Mouse (Mus musculus): ENCODE results near the gene Gm4214. TPM values are rescaled to one million over a fixed set of nuclear protein-coding genes. Genes with fewer than 3 reads are reported as not detected.
"Not testable (repeated sequence)": the region's sequence is repeated elsewhere in the genome, so short reads cannot be mapped to it uniquely, and the experiment has no call there.

Gene Gm4214
- total RNA-seq (2014; rRNA removed): not detected in 2 replicates
- polyA plus RNA-seq (2012; rRNA removed): not detected in 2 replicates

DNA sequence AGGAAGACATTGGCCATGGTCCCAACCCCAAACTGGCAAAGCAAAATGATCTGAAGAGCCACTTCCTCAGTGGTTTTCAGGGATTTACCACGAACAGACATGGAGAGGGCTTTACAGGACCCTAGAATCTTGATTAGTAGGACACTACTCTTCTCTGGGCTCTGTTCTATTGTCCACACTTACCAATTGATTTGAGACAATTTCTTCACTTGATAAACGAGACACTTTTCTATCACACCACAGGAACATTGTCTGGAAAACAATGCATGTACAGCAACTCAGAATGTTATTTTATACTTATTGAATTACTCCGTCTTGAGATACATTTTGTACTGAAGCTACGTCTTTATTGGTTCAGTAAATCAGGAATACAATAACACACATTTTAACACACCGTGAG is at the start of gene Gm4214:
Gm4214 (minus strand) TSS at position 101 of the 400 bp plus-strand sequence.
- not testable (repeated sequence) for H3K79me2 ChIP-seq (ENCODE audit: control insufficient read depth, insufficient read depth, low read length); H3K4me1 ChIP-seq (ENCODE audit: control insufficient read depth, insufficient read depth, low read length); H3K27me3 ChIP-seq (ENCODE audit: control insufficient read depth, insufficient read depth, low read length); H3K9ac ChIP-seq (ENCODE audit: low read depth, low read length); H3K36me3 ChIP-seq (ENCODE audit: control insufficient read depth, insufficient read depth, low read length); H3K27ac ChIP-seq (replicated peaks; ENCODE audit: insufficient read depth, low read depth, low read length); H3K4me3 ChIP-seq (ENCODE audit: insufficient read depth, low read depth, low read length); DNase-seq (ENCODE audit: extremely low read depth, low read depth, low spot score)
- no CpG with 5 or more reads among the region's 5 CpGs for WGBS

DNA sequence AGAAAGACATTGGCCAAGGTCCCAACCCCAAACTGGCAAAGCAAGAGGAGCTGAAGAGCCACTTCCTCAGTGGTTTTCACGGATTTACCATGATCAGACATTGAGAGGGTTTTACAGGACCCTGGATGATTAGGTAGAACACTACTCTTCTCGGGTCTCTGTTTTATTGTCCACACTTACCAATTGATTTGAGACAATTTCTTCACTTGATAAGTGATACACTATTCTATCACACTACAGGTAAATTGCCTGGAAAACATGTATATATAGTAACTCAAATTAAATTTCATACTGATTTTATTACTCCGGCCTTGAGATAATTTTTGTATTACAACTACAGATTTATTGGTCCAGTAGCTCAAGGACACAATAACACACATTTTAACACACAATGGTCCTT is 35.4 kb upstream of the Gm4214 start, which contains the start of gene Gm4216:
Gm4216 (minus strand) TSS at position 101 of the 400 bp plus-strand sequence.
- not testable (repeated sequence) for H3K36me3 ChIP-seq (ENCODE audit: control insufficient read depth, insufficient read depth, low read length); H3K4me1 ChIP-seq (ENCODE audit: control insufficient read depth, insufficient read depth, low read length); H3K9ac ChIP-seq (ENCODE audit: low read depth, low read length); DNase-seq (ENCODE audit: extremely low read depth, low read depth, low spot score); H3K27me3 ChIP-seq (ENCODE audit: control insufficient read depth, insufficient read depth, low read length); H3K27ac ChIP-seq (replicated peaks; ENCODE audit: insufficient read depth, low read depth, low read length); H3K79me2 ChIP-seq (ENCODE audit: control insufficient read depth, insufficient read depth, low read length); H3K4me3 ChIP-seq (ENCODE audit: insufficient read depth, low read depth, low read length)
- no CpG with 5 or more reads among the region's 3 CpGs for WGBS

Other genes starting within 250 kb of the Gm4214 start
- not detected in 2 replicates for gene Vmn1r157, start 223.0 kb downstream of the Gm4214 start, total RNA-seq (2014; rRNA removed)
- gene Vmn1r157, start 223.0 kb downstream of the Gm4214 start, polyA plus RNA-seq (2012; rRNA removed): not detected in 2 replicates
- not detected in 2 replicates for gene Vmn1r158, start 193.9 kb downstream of the Gm4214 start, total RNA-seq (2014; rRNA removed)
- gene Vmn1r158, start 193.9 kb downstream of the Gm4214 start, polyA plus RNA-seq (2012; rRNA removed): not detected in 2 replicates
- gene Vmn1r159, start 141.1 kb downstream of the Gm4214 start, total RNA-seq (2014; rRNA removed): not detected in 2 replicates
- gene Vmn1r159, start 141.1 kb downstream of the Gm4214 start, polyA plus RNA-seq (2012; rRNA removed): not detected in 2 replicates
- gene Vmn1r160, start 113.4 kb downstream of the Gm4214 start, total RNA-seq (2014; rRNA removed): not detected in 2 replicates
- not detected in 2 replicates for gene Vmn1r160, start 113.4 kb downstream of the Gm4214 start, polyA plus RNA-seq (2012; rRNA removed)
- gene Gm4216, start 35.2 kb upstream of the Gm4214 start, total RNA-seq (2014; rRNA removed): not detected in 2 replicates
- gene Gm4216, start 35.2 kb upstream of the Gm4214 start, polyA plus RNA-seq (2012; rRNA removed): not detected in 2 replicates
- not detected in 2 replicates for gene Vmn1r163, start 70.9 kb upstream of the Gm4214 start, total RNA-seq (2014; rRNA removed)
- gene Vmn1r163, start 70.9 kb upstream of the Gm4214 start, polyA plus RNA-seq (2012; rRNA removed): not detected in 2 replicates
- not detected in 2 replicates for gene Gm8720, start 82.8 kb upstream of the Gm4214 start, total RNA-seq (2014; rRNA removed)
- gene Gm8720, start 82.8 kb upstream of the Gm4214 start, polyA plus RNA-seq (2012; rRNA removed): not detected in 2 replicates
- not detected in 2 replicates for gene Gm10662, start 159.8 kb upstream of the Gm4214 start, total RNA-seq (2014; rRNA removed)
- not detected in 2 replicates for gene Gm10662, start 159.8 kb upstream of the Gm4214 start, polyA plus RNA-seq (2012; rRNA removed)
- not detected in 2 replicates for gene Vmn1r165, start 232.7 kb upstream of the Gm4214 start, total RNA-seq (2014; rRNA removed)
- not detected in 2 replicates for gene Vmn1r165, start 232.7 kb upstream of the Gm4214 start, polyA plus RNA-seq (2012; rRNA removed)

Measured in liver, adult 2 months (tissue).